Mouse (Mus musculus): ENCODE data around the gene Clec2d. TPM values are rescaled to one million over a fixed set of nuclear protein-coding genes. Genes with fewer than 3 reads are reported as not detected.

The Clec2d gene
- polyA plus RNA-seq (2012; rRNA removed): 47.0 and 47.4 TPM in 2 replicates

DNA sequence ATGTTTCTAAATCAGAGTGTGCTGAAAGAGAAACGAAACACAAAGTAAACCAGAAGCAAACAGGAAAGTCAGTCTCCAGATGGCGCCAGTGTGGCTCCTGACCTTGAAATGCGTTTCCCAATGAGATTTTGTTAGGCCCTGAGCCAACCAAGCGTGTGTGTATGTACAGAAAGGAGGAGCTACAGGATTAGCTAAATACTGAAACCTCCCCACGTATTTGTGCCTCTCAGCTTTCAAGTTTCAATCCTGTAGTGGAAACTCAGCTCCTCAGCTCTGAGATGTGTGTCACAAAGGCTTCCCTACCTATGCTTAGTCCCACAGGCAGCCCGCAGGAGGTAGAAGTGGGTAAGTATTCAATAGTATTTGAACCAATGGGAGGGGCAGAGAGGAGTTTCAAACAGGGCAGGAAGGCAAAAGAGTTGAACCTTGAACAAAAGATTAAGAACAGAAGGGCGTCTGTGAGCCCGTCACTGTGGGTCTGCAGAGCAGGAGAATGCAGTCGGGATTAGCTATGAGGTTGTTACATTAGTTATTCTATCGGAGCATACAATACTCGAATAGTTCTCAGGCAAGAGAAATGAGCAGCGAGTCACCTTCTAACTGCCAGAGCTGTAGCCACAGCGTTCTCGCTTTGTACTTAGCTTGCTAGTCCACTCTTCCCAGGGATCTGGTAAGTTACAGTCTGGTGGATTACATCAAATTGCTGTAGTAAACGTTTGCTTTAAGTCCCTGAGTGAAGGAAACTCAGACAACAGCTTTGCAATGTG, at the start of gene Clec2d:
TSS of gene Clec2d (plus strand) at position 213 of the 767 bp plus-strand sequence.
- peak within 1 kb of the TSS; percentile 98 for H3K27ac ChIP-seq (ENCODE audit: insufficient read depth, low read length)
- H3K4me3 ChIP-seq (ENCODE audit: extremely low read depth, insufficient read depth, insufficient read length): peak within 1 kb of the TSS; percentile 74
- peak; percentile 83 to 94 for DNase-seq (ENCODE audit: low read depth in 1 of 2, low spot score in 2 of 2)
- TF ChIP-seq POLR2A (IDR thresholded peaks at IDR 0.05; ENCODE audit: low read depth, low read length): peak; percentile 96
- peak; percentile 55; the same call in 1 of the 2 replicates for TF ChIP-seq CTCF (IDR thresholded peaks at IDR 0.05; ENCODE audit: extremely low read depth, insufficient read depth, insufficient read length, insufficient replicate concordance)
- 0 out of 2 replicates have a peak, but pooled peaks cover 3% of the 10 kb centered on the region for H3K4me1 ChIP-seq (ENCODE audit: control insufficient read depth, insufficient read depth, insufficient read length)
- H3K27me3 ChIP-seq (ENCODE audit: control insufficient read depth, insufficient read depth, low read length): no peaks in the 10 kb centered on the region
- under 1% methylated on average over 15 of the region's 15 CpGs for WGBS
- peaks cover 26% of the 10 kb centered on the region for H3K36me3 ChIP-seq (ENCODE audit: control insufficient read depth, insufficient read depth, low read length)

DNA sequence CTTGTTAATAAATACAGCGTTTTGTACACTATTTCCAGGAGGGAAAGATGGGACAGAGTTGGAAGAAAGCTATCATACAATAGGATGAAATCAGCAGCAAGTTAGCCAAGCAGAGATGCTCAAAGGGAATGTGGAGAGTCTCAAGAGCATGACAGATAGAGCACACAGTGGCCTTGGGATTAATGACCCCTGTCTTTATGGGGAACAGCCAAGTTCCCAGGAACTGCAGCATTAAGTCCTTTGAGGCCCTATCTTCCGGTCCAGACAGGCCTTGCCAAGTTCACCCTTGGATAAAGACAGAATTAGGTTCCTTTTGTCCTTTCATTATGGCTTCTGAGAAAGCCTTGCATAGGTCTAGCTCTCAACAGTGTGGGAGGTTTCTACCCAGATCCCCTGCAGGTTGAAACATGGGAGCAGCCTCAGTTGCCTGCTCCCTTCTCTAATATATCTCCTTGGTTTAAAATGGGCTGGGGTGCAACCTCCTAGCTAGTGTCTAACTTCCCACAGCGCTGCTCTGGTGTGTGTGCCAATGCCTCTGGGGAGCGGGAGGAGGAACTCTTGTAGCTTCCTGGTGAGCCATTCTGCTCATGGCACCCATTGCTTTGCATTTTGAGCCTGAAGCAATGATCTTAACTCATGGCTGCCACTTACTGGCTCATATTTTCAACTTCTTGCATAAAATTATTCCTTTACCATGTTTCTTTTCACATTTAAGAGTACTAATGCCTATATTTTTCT, 47.6 kb upstream of the Clec2d start:
- DNase-seq (ENCODE audit: low read depth in 1 of 2, low spot score in 2 of 2): no peak
- Histone ChIP-seq H3K36me3 (ENCODE audit: control insufficient read depth, insufficient read depth, low read length) (no peaks in the 10 kb centered on the region), H3K4me1 (ENCODE audit: control insufficient read depth, insufficient read depth, insufficient read length) (no peaks in the 10 kb centered on the region), H3K4me3 (ENCODE audit: extremely low read depth, insufficient read depth, insufficient read length) (no peak overlapping the region), H3K27me3 (ENCODE audit: control insufficient read depth, insufficient read depth, low read length) (no peaks in the 10 kb centered on the region), H3K27ac (ENCODE audit: insufficient read depth, low read length) (no peak overlapping the region)
- WGBS: 79% methylated on average over 4 of the region's 4 CpGs
- TF ChIP-seq POLR2A (IDR thresholded peaks at IDR 0.05; ENCODE audit: low read depth, low read length) (no peak), CTCF (IDR thresholded peaks at IDR 0.05; ENCODE audit: extremely low read depth, insufficient read depth, insufficient read length, insufficient replicate concordance) (no peak)

DNA sequence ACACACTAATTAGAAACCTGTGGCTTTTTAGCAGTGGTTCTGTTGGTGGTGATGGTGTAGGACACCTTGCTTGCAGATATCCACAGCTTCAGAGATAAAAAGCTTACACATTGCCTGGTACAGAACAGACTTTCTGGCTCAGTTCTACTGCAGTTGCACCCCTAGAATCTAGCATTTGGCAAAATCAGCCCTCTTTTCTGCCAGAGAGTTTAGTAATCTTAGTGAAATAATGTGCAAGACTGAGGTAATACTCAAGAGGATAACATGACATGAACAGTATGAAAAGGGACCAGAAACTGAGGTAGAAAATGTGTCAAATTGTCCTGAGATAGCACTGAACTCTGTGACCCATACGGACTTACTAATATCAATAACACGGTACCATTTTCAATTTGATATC, 33.6 kb upstream of the Clec2d start:
- no peak for DNase-seq (ENCODE audit: low read depth in 1 of 2, low spot score in 2 of 2)
- Histone ChIP-seq H3K4me3 (ENCODE audit: extremely low read depth, insufficient read depth, insufficient read length) (no peak overlapping the region), H3K27me3 (ENCODE audit: control insufficient read depth, insufficient read depth, low read length) (no peaks in the 10 kb centered on the region), H3K27ac (ENCODE audit: insufficient read depth, low read length) (no peak overlapping the region), H3K36me3 (ENCODE audit: control insufficient read depth, insufficient read depth, low read length) (no peaks in the 10 kb centered on the region), H3K4me1 (ENCODE audit: control insufficient read depth, insufficient read depth, insufficient read length) (no peaks in the 10 kb centered on the region)
- no peak for TF ChIP-seq POLR2A (IDR thresholded peaks at IDR 0.05; ENCODE audit: low read depth, low read length)
- TF ChIP-seq CTCF (IDR thresholded peaks at IDR 0.05; ENCODE audit: extremely low read depth, insufficient read depth, insufficient read length, insufficient replicate concordance): no peak
- WGBS: 92% methylated on average over 2 of the region's 2 CpGs

DNA sequence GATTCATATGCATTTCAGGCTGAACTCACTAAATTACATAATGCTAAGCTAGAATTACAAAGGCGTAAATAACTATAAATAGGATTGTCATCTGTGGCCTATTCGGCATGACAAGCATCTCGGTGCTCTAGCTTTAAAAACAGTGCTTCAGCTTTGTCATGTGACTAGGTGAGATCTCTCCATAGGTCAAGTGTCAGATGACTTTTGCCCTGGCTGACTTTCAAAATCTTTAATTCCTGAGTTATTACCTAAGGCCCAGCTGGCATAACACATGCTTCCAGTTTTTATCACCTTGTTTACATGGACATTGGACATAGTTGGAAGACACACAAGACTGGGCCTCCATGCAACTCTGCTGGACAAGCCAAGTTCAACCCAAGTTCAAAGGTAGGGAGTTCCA, 20.3 kb upstream of the Clec2d start:
- H3K4me1 ChIP-seq (ENCODE audit: control insufficient read depth, insufficient read depth, insufficient read length): no peaks in the 10 kb centered on the region
- no peak for DNase-seq (ENCODE audit: low read depth in 1 of 2, low spot score in 2 of 2)
- H3K27me3 ChIP-seq (ENCODE audit: control insufficient read depth, insufficient read depth, low read length): no peaks in the 10 kb centered on the region
- TF ChIP-seq POLR2A (IDR thresholded peaks at IDR 0.05; ENCODE audit: low read depth, low read length) (no peak), CTCF (IDR thresholded peaks at IDR 0.05; ENCODE audit: extremely low read depth, insufficient read depth, insufficient read length, insufficient replicate concordance) (no peak)
- 91% methylated on average over 3 of the region's 3 CpGs for WGBS
- no peak overlapping the region for H3K4me3 ChIP-seq (ENCODE audit: extremely low read depth, insufficient read depth, insufficient read length)
- no peaks in the 10 kb centered on the region for H3K36me3 ChIP-seq (ENCODE audit: control insufficient read depth, insufficient read depth, low read length)
- H3K27ac ChIP-seq (ENCODE audit: insufficient read depth, low read length): no peak overlapping the region

DNA sequence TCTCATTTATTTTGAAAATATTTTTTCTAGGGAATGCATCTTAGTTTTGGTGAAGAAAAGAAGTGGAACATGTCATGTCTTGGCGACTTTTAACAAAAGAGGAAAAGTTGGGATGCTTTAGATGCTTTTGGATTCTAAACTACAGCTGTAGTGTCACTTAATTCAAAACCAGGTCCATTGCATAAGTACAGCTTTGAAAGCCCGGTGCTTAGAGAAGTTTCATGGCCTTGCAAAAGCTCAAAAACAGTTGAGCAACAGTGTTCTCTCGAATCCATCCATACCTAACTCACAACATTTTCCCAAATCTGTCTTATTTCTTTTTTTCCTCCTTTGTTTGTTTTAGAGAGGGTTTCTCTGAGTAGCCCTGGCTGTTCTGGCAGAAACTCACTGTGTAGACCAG, 19.3 kb upstream of the Clec2d start:
- TF ChIP-seq POLR2A (IDR thresholded peaks at IDR 0.05; ENCODE audit: low read depth, low read length) (no peak), CTCF (IDR thresholded peaks at IDR 0.05; ENCODE audit: extremely low read depth, insufficient read depth, insufficient read length, insufficient replicate concordance) (no peak)
- DNase-seq (ENCODE audit: low read depth in 1 of 2, low spot score in 2 of 2): no peak
- no peaks in the 10 kb centered on the region for H3K36me3 ChIP-seq (ENCODE audit: control insufficient read depth, insufficient read depth, low read length)
- no peaks in the 10 kb centered on the region for H3K27me3 ChIP-seq (ENCODE audit: control insufficient read depth, insufficient read depth, low read length)
- 85% methylated on average over 3 of the region's 3 CpGs for WGBS
- H3K27ac ChIP-seq (ENCODE audit: insufficient read depth, low read length): no peak overlapping the region
- H3K4me3 ChIP-seq (ENCODE audit: extremely low read depth, insufficient read depth, insufficient read length): no peak overlapping the region
- H3K4me1 ChIP-seq (ENCODE audit: control insufficient read depth, insufficient read depth, insufficient read length): no peaks in the 10 kb centered on the region

DNA sequence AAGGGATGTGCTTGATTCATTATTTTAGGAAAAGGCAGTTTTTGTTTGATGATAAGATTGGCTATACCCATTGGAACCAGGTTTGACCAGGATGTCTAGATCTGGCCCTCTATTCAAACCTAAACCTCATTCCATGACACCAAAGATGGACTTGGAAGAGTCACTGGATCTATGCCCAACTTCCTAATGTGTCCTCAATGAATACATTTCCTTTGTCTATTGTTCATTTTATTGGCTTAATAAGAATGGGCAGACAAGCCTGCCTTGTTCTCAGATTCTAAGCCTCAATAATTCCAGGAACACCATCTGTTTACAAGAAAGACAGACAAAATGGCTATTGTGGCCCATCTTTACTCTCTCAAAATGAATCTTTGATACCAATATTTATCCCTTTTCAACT, 18.5 kb upstream of the Clec2d start:
- no peaks in the 10 kb centered on the region for H3K27me3 ChIP-seq (ENCODE audit: control insufficient read depth, insufficient read depth, low read length)
- no peak for DNase-seq (ENCODE audit: low read depth in 1 of 2, low spot score in 2 of 2)
- H3K4me1 ChIP-seq (ENCODE audit: control insufficient read depth, insufficient read depth, insufficient read length): no peaks in the 10 kb centered on the region
- H3K4me3 ChIP-seq (ENCODE audit: extremely low read depth, insufficient read depth, insufficient read length): no peak overlapping the region
- TF ChIP-seq CTCF (IDR thresholded peaks at IDR 0.05; ENCODE audit: extremely low read depth, insufficient read depth, insufficient read length, insufficient replicate concordance): no peak
- TF ChIP-seq POLR2A (IDR thresholded peaks at IDR 0.05; ENCODE audit: low read depth, low read length): no peak
- H3K36me3 ChIP-seq (ENCODE audit: control insufficient read depth, insufficient read depth, low read length): no peaks in the 10 kb centered on the region
- H3K27ac ChIP-seq (ENCODE audit: insufficient read depth, low read length): no peak overlapping the region
